Mouse (Mus musculus) heart, embryonic 12.5 days (tissue): ENCODE measurements around the gene Ap5s1. TPM values are rescaled to one million over a fixed set of nuclear protein-coding genes. Genes with fewer than 3 reads are reported as not detected.

Experiments used
- ATAC-seq: fragments of 200-750 bp; cut with Nextera tagmentation; 2 replicates; pipeline ENCODE4 v1.8.0; 2017; ENCODE audit warnings: moderate TSS enrichment, moderate library complexity; ENCODE audit not compliant: insufficient number of reproducible peaks, low FRiP score
- H3K27ac ChIP-seq: fragments of 300-500 bp; sonication (generic); 2 replicates; pipeline ENCODE4 v1.5.1; 2016; ENCODE audit warnings: mild to moderate bottlenecking, moderate library complexity; ENCODE audit not compliant: poor library complexity, severe bottlenecking
- H3K27me3 ChIP-seq: fragments of 300-500 bp; sonication (generic); replicated peaks from 2 replicates; pipeline ENCODE4 v1.6.1; 2016; ENCODE audit warnings: mild to moderate bottlenecking, moderate library complexity
- H3K36me3 ChIP-seq: fragments of 300-500 bp; sonication (generic); 2 replicates; pipeline ENCODE4 v1.6.1; 2016; ENCODE audit warnings: mild to moderate bottlenecking, moderate library complexity
- H3K4me1 ChIP-seq: fragments of 300-500 bp; sonication (generic); replicated peaks from 2 replicates; pipeline ENCODE4 v1.6.1; 2016; ENCODE audit warnings: mild to moderate bottlenecking
- H3K4me2 ChIP-seq: fragments of 300-500 bp; sonication (generic); 2 replicates; pipeline ENCODE4 v1.6.1; 2016; ENCODE audit warnings: mild to moderate bottlenecking, moderate library complexity
- H3K4me3 ChIP-seq: fragments of 300-500 bp; sonication (generic); 2 replicates; pipeline ENCODE4 v1.5.1; 2016; ENCODE audit warnings: mild to moderate bottlenecking
- H3K9ac ChIP-seq: fragments of 300-500 bp; sonication (generic); 2 replicates; pipeline ENCODE4 v1.6.1; 2016; ENCODE audit warnings: mild to moderate bottlenecking, moderate library complexity
- H3K9me3 ChIP-seq: fragments of 300-500 bp; sonication (generic); replicated peaks from 2 replicates; pipeline ENCODE4 v1.6.1; 2016; ENCODE audit warnings: mild to moderate bottlenecking, moderate library complexity
- WGBS: fragments of 180-500 bp; shearing (Covaris S2); methylation state at CpG from one replicate; pipeline ENCODE4 v1.1.7; 2016; 5-methylcytosine and 5-hydroxymethylcytosine counted together
- polyA plus RNA-seq: library from polyadenylated mRNA; unstranded; fragments of >200 nt; fragmentation: Nextera tagmentation; extraction: Ambion mirVana; gene quantifications from 2 replicates; pipeline ENCODE4 v1.2.1, GENCODE M21; 2016

The Ap5s1 gene
- polyA plus RNA-seq, 1 experiment from 2014 or later, result 30.1 TPM

DNA sequence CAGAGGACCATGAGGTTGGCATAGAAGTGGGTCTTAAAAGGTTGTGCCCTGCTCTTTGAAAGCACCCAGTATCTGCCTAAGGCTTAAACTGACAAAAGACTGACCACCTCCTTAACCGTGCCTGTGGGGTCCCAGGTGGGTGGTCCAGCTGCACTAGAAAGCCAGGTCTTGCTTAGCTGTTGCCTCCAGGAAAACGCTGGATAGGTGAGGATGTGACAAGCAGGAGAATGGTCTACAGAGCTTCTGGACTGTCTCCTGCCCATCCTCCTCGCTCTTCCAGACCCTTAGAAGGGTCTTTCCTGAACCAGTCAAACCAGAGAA is 19.3 kb upstream of the Ap5s1 start:
- Histone ChIP-seq H3K27me3 (no peaks in the 10 kb centered on the region), H3K4me3 (peak overlapping the region; percentile 59), H3K4me2 (peak overlapping the region; percentile 76), H3K27ac (0 out of 2 replicates have a peak overlapping the region, but pooled peaks have one; percentile 86), H3K9ac (peak overlapping the region; percentile 74), H3K36me3 (peaks cover 21% of the 10 kb centered on the region), H3K4me1 (peaks cover 40% of the 10 kb centered on the region), H3K9me3 (no peaks in the 10 kb centered on the region)
- no peak for ATAC-seq
- 32% methylated on average over 3 of the region's 3 CpGs for WGBS

DNA sequence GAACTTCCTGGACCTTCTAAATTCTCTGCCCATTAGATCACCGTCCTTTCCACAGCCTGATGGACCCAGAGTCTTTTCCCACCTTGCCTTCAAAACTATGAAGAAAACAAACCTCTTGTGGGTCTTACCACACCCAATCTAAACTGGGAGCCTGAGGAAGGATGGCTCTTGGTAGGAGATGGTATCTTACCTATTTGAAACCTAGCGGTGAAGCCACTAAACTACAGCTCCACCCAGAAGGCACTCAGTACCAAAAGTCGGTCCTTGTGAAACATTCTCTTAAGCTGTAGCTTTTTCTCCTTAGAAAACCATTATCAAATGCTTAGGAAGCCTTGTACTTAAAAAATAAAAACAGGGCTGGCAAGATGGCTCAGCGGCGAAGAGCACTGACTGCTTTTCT is 18.6 kb upstream of the Ap5s1 start:
- no peak for ATAC-seq
- Histone ChIP-seq H3K9ac (no peak overlapping the region), H3K27ac (no peak overlapping the region), H3K4me3 (peak overlapping the region; percentile 59; the same call in 1 of the 2 replicates), H3K36me3 (peaks cover 29% of the 10 kb centered on the region), H3K4me2 (peak overlapping the region; percentile 76), H3K4me1 (peaks cover 40% of the 10 kb centered on the region), H3K27me3 (no peaks in the 10 kb centered on the region), H3K9me3 (no peaks in the 10 kb centered on the region)
- 82% methylated on average over 5 of the region's 5 CpGs for WGBS

DNA sequence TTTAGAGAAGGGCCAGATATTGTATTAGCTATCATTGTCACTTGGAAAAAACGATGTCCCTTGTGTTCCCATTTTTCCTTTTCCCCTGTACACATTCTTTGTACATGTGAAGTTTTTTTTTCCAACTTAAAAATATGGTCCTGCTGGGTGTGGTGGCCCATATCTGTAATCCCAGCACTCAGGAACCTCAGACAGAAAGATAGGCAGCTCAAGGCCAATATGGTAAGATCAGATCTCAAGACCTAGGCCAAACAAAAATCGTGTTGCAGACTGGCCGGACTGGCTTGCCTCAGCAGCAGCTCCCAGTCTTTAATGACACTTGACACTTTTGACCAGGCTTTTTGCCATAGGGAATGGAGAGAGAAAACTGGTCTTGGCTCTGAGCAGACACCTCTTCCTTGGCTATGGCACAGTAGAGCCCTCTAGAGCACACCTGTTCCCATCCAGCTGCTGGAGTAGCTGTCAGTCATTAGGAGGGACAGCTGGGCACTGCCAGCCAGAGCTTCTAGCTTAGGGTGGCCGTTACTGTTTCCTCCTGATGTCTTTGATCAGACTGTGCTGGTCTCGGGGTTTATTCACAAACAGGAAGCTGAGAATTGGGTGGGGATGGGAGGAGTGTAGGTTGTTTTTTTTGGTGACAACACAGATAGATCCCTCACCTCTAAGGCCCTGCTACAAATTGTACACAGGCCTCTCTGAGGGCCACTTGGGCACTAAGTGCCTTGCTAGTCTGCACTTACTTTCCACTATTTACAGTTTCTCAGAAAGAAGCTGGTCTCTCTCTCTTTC is 17.2 kb upstream of the Ap5s1 start:
- Histone ChIP-seq H3K27ac (no peak overlapping the region), H3K4me3 (no peak overlapping the region), H3K4me1 (peaks cover 40% of the 10 kb centered on the region), H3K9me3 (no peaks in the 10 kb centered on the region), H3K27me3 (no peaks in the 10 kb centered on the region), H3K4me2 (no peak overlapping the region; the same call in 1 of the 2 replicates), H3K36me3 (peaks cover 43% of the 10 kb centered on the region), H3K9ac (no peak overlapping the region)
- no peak for ATAC-seq
- WGBS, result 50% methylated on average over 5 of the region's 5 CpGs

DNA sequence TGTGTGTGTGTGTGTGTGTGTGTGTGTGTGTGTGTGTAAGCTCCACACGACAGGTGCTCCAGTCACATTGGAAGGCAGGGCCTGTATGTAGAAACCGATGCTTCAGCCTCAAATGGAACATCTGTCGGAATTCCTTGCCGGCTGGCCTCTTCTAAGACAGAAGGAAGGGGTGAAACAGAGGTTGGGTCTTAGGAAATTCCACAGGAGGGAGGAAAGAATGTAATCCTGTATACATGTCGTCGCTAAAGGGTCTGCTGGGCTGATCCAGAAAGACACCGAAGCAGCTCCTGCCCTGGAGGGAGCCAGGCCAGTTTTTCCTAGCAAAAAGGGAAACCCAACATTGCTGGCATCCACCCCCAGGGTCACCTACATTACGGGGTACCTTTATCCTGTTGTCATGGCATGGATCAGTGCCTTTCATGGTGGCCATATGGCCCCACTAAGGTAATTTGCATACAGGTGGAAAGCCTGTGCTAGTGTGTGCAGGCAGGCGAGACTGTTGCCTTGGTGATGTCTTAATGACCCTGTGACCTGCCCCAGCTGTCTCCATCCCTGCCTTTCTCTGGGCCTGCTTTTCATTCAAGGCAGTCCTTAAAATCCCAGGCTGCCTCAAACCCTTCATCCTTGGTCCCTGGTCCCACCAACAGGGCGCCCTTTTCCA is 16.4 kb upstream of the Ap5s1 start:
- no peak for ATAC-seq
- 50% methylated on average over 10 of the region's 10 CpGs for WGBS
- H3K4me1 ChIP-seq, result peaks cover 38% of the 10 kb centered on the region
- no peaks in the 10 kb centered on the region for H3K9me3 ChIP-seq
- no peak overlapping the region for H3K9ac ChIP-seq
- no peak overlapping the region for H3K27ac ChIP-seq
- peaks cover 50% of the 10 kb centered on the region for H3K36me3 ChIP-seq
- no peaks in the 10 kb centered on the region for H3K27me3 ChIP-seq
- 0 out of 2 replicates have a peak overlapping the region, but pooled peaks have one; percentile 4 for H3K4me2 ChIP-seq
- no peak overlapping the region for H3K4me3 ChIP-seq

DNA sequence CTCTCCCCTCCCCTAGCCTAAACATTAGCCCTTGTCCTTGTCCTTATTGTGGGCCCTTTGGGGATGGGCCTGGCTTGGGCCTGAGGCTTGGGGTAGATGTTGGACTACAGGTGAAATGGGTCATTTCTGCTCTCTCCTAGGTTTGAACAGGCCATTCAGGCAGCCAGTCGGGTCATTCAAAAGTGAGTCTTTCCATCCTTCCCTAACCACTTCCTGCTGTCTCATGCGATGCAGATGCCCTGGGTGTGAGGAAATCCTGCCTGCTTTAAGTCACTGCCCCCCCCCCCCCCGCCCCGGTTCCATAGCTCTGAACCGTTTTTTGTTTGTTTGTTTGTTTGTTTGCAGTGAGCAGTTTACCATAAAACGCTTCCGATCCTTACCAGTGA is 15.9 kb upstream of the Ap5s1 start:
- H3K9me3 ChIP-seq, result no peaks in the 10 kb centered on the region
- no peak for ATAC-seq
- H3K36me3 ChIP-seq, result peaks cover 55% of the 10 kb centered on the region
- H3K9ac ChIP-seq, result no peak overlapping the region
- no peak overlapping the region for H3K4me2 ChIP-seq
- 76% methylated on average over 7 of the region's 7 CpGs for WGBS
- H3K27me3 ChIP-seq, result no peaks in the 10 kb centered on the region
- H3K27ac ChIP-seq, result no peak overlapping the region
- no peak overlapping the region for H3K4me3 ChIP-seq
- peaks cover 33% of the 10 kb centered on the region for H3K4me1 ChIP-seq

DNA sequence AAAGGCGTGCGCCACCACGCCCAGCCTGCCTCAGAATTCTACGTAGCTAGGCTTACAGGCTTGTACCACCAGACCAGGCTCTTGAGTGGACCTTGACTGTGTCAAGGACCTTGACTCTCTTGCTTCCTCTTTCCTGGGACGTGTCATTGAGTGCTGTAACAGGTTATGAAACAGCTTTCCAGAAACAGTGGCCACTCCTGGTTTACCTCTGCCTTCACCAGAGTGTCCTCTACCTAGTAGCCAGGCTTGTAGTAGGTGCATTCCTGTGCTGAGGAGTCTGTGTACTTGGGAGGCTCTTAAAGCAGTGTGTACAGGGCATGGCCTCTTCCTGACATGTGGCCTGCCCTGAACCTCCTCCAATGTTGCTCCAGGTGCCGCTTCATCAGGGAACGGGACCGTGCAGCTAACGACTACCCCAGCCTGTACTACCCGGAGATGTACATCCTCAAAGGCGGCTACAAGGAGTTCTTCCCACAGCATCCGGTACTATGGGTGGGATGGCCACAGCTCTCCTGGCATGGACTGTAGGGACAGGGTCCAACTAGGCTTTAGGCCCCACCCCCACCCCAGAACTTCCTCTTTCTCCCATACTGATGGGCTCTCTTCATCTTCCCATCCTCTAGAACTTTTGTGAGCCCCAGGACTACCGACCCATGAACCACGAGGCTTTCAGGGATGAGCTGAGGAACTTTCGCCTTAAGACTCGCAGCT is 10.1 kb upstream of the Ap5s1 start:
- no peaks in the 10 kb centered on the region for H3K27me3 ChIP-seq
- no peak overlapping the region for H3K4me3 ChIP-seq
- no peak overlapping the region for H3K9ac ChIP-seq
- WGBS, result 89% methylated on average over 16 of the region's 16 CpGs
- ATAC-seq, result no peak
- H3K4me1 ChIP-seq, result no peaks in the 10 kb centered on the region
- H3K9me3 ChIP-seq, result no peaks in the 10 kb centered on the region
- H3K27ac ChIP-seq, result no peak overlapping the region
- H3K4me2 ChIP-seq, result no peak overlapping the region
- peaks cover 68% of the 10 kb centered on the region for H3K36me3 ChIP-seq

DNA sequence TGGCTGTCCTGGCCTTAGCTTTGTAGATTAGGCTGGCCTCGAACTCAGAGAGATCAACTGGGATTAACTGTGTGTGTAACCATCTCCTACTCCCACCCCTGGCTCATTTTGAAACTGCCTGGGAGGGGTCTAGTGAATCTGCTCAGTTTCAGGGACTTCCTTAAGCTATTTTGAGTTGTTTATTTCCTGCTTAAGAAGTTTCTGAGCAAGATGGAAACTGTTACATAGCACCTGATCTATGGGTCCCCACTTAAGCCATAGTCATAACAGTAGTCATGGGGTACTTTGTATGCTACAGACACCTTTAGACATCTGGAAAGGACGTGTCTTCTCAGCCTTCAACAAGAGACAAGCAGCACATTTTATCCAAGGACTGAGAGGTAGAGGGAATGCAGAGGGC is 6.2 kb upstream of the Ap5s1 start:
- Histone ChIP-seq H3K27me3 (no peaks in the 10 kb centered on the region), H3K4me3 (no peak overlapping the region), H3K9me3 (no peaks in the 10 kb centered on the region), H3K9ac (no peak overlapping the region), H3K36me3 (peaks cover 32% of the 10 kb centered on the region), H3K4me2 (no peak overlapping the region), H3K27ac (no peak overlapping the region), H3K4me1 (peaks cover 13% of the 10 kb centered on the region)
- 76% methylated on average over 2 of the region's 2 CpGs for WGBS
- no peak for ATAC-seq

DNA sequence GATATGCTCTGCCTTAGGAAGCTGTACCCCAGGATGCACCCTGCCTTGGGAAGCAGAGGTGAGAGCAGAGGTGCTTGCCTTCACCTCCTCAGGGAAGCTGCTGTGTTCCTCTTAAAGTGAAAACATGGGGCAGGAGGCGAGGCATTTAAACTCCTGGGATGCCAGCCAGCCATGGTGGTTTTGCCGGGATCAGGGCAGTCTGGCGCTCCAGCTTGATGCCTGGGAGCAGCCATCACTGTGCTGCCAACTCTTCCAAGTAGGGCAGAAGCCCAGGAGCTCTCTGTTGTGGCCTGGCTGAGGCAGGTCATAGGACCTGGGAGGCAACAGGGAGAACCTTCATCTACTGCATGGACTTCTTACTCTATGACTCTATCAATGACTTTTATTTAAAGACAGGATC is 5.6 kb upstream of the Ap5s1 start:
- no peak for ATAC-seq
- H3K9ac ChIP-seq, result no peak overlapping the region
- peaks cover 13% of the 10 kb centered on the region for H3K4me1 ChIP-seq
- no peaks in the 10 kb centered on the region for H3K9me3 ChIP-seq
- 85% methylated on average over 3 of the region's 3 CpGs for WGBS
- H3K27ac ChIP-seq, result no peak overlapping the region
- peaks cover 28% of the 10 kb centered on the region for H3K36me3 ChIP-seq
- H3K4me3 ChIP-seq, result no peak overlapping the region
- H3K4me2 ChIP-seq, result no peak overlapping the region
- H3K27me3 ChIP-seq, result no peaks in the 10 kb centered on the region

DNA sequence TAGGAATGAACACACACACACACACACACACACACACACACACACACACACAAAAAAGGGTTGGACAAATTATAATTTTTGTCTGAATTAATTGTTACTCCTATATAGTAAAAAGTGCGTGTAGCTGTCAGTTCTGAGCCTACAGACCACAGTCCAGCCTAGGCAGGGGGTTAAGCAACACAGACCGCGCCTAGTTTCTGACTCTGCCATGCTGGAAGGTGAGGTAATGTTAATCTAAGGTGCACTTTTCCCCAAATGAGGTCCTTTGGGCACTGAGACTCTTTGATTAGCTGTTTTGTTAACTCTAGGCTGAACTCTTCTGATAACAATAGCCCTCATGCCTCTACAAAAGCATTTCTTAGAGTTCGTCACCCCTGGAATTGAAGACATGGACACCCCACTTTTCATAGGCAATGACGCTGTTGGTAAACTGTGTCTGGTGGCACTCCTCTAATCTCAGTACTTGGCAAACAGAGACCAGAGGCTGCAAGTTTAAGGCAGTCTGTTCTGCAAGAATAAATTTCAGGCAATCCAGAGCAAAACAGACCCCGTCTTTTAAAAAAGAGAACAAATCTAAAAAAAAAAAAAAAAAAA is 3.0 kb upstream of the Ap5s1 start:
- ATAC-seq, result no peak
- peaks cover 13% of the 10 kb centered on the region for H3K4me1 ChIP-seq
- H3K4me3 ChIP-seq, result no peak overlapping the region
- H3K4me2 ChIP-seq, result no peak overlapping the region
- H3K27ac ChIP-seq, result no peak overlapping the region
- no peaks in the 10 kb centered on the region for H3K9me3 ChIP-seq
- H3K36me3 ChIP-seq, result peaks cover 11% of the 10 kb centered on the region
- H3K27me3 ChIP-seq, result 0 out of 2 replicates have a peak, but pooled peaks cover 3% of the 10 kb centered on the region
- H3K9ac ChIP-seq, result no peak overlapping the region
- WGBS, result 76% methylated on average over 6 of the region's 6 CpGs

DNA sequence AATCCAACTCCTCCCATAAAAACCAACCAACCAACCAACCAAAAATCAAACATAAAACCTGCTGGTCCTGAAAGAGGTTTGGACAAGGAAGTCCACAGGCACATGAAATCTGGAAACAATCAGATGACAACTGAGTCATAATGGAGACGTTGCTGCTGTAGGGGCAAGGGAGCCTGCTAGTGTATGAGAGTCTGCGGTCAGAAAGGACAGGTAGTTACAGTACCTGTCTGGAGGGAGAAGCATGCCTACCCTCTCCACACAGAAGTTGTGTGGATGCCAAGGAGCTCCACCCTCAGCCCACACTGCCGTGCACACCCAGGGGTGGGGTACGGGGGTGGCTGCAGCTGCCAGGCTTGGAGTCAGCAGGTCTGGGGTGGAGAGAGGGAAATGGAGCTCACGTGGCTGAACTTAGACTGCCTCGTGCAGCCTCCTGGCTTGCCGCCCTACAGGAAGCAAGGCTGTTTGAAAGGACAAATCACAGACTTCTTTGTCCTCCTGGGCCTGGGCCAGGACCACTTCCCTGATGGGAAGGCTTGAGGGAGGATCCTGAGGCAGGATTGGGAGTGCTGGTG is 2.4 kb upstream of the Ap5s1 start:
- H3K4me2 ChIP-seq, result peak overlapping the region; percentile 27; the same call in 1 of the 2 replicates
- 48% methylated on average over 7 of the region's 7 CpGs for WGBS
- H3K27me3 ChIP-seq, result 0 out of 2 replicates have a peak, but pooled peaks cover 3% of the 10 kb centered on the region
- peak; percentile 84 for ATAC-seq
- peaks cover 19% of the 10 kb centered on the region for H3K4me1 ChIP-seq
- no peak overlapping the region; the same call in 1 of the 2 replicates for H3K27ac ChIP-seq
- peaks cover 8% of the 10 kb centered on the region for H3K36me3 ChIP-seq
- H3K4me3 ChIP-seq, result no peak overlapping the region
- H3K9ac ChIP-seq, result no peak overlapping the region
- H3K9me3 ChIP-seq, result no peaks in the 10 kb centered on the region
